Mouse (Mus musculus) kidney, postnatal 0 days (tissue): Measurements from ENCODE around the gene Ndufb5. TPM values are rescaled to one million over a fixed set of nuclear protein-coding genes. Genes with fewer than 3 reads are reported as not detected.

ENCODE experiments used
- ATAC-seq: fragments of 200-750 bp; cut with Nextera tagmentation; replicated peaks from 2 replicates; pipeline ENCODE4 v1.8.0; 2017; ENCODE audit warnings: low read depth, moderate number of reproducible peaks, moderate TSS enrichment, moderate library complexity; ENCODE audit not compliant: low FRiP score
- DNase-seq: peaks from one replicate; pipeline ENCODE4 v3.0.0-alpha.2; 2016; ENCODE audit warnings: low spot score
- H3K27ac ChIP-seq: fragments of 300-500 bp; sonication (generic); 2 replicates; pipeline ENCODE4 v1.5.1; 2014; ENCODE audit warnings: mild to moderate bottlenecking
- H3K27me3 ChIP-seq: fragments of 300-500 bp; sonication (generic); 2 replicates; pipeline ENCODE4 v1.6.1; 2014; ENCODE audit warnings: low read length, mixed read lengths; ENCODE audit not compliant: insufficient read depth
- H3K36me3 ChIP-seq: fragments of 300-500 bp; sonication (generic); 2 replicates; pipeline ENCODE4 v1.6.1; 2014; ENCODE audit warnings: low read length, mixed read lengths; ENCODE audit not compliant: insufficient read depth
- H3K4me1 ChIP-seq: fragments of 300-500 bp; sonication (generic); replicated peaks from 2 replicates; pipeline ENCODE4 v1.6.1; 2014; ENCODE audit warnings: antibody characterized with exemption, low read length, mixed read lengths; ENCODE audit not compliant: insufficient read depth
- H3K4me2 ChIP-seq: fragments of 300-500 bp; sonication (generic); 2 replicates; pipeline ENCODE4 v1.6.1; 2014; ENCODE audit warnings: mild to moderate bottlenecking, low read length, moderate library complexity, mixed read lengths
- H3K4me3 ChIP-seq: fragments of 300-500 bp; sonication (generic); replicated peaks from 2 replicates; pipeline ENCODE4 v1.5.1; 2014; ENCODE audit warnings: low read depth, low read length
- H3K9ac ChIP-seq: fragments of 300-500 bp; sonication (generic); 2 replicates; pipeline ENCODE4 v1.6.1; 2014; ENCODE audit warnings: low read depth, low read length
- H3K9me3 ChIP-seq: fragments of 300-500 bp; sonication (generic); replicated peaks from 2 replicates; pipeline ENCODE4 v1.6.1; 2016; ENCODE audit warnings: low read length, inconsistent platforms, mixed read lengths
- CTCF ChIP-seq: IDR thresholded peaks from 2 replicates; pipeline ENCODE4 v1.5.1; 2016; ENCODE audit warnings: antibody characterized with exemption, low read depth, mild to moderate bottlenecking, moderate library complexity
- WGBS: fragments of 180-500 bp; shearing (Covaris S2); extraction: QIAGEN DNeasy Blood & Tissue Kit; methylation state at CpG from one replicate; pipeline ENCODE4 v1.1.7; 2014; 5-methylcytosine and 5-hydroxymethylcytosine counted together
- polyA plus RNA-seq: library from polyadenylated mRNA; unstranded; fragments of >200 nt; fragmentation: Nextera tagmentation; extraction: Ambion mirVana; gene quantifications from 2 replicates; pipeline ENCODE4 v1.2.1, GENCODE M21; 2015

The Ndufb5 gene
- polyA plus RNA-seq, 1 experiment from 2014 or later: 574 TPM

DNA sequence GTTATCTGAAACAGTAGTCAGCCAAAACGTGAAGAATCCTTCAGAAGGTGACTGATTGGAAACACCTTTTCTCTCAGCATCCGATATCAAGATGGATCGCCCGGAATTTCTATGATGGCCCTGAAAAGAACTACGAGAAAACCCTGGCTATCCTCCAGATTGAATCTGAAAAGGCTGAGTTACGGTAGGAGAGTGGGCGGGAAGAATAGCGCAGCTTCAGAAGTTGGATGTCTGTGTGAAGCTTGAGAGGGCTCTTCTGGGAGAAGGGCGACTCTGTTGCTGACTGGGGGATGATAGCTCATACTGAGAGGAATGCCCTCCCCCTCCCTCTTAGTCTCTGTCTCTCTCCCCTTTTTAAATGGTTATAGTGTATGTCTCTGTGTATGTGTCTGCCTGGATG, 11.6 kb downstream of the Ndufb5 start:
- H3K4me2 ChIP-seq: no peak overlapping the region
- no peaks in the 10 kb centered on the region for H3K27me3 ChIP-seq
- WGBS: 90% methylated on average over 9 of the region's 9 CpGs
- TF ChIP-seq CTCF: no peak
- no peak overlapping the region for H3K9ac ChIP-seq
- no peak for DNase-seq
- ATAC-seq: no peak
- no peaks in the 10 kb centered on the region for H3K9me3 ChIP-seq
- peaks cover 46% of the 10 kb centered on the region for H3K36me3 ChIP-seq
- no peak overlapping the region for H3K4me3 ChIP-seq
- no peak overlapping the region for H3K27ac ChIP-seq
- H3K4me1 ChIP-seq: no peaks in the 10 kb centered on the region

DNA sequence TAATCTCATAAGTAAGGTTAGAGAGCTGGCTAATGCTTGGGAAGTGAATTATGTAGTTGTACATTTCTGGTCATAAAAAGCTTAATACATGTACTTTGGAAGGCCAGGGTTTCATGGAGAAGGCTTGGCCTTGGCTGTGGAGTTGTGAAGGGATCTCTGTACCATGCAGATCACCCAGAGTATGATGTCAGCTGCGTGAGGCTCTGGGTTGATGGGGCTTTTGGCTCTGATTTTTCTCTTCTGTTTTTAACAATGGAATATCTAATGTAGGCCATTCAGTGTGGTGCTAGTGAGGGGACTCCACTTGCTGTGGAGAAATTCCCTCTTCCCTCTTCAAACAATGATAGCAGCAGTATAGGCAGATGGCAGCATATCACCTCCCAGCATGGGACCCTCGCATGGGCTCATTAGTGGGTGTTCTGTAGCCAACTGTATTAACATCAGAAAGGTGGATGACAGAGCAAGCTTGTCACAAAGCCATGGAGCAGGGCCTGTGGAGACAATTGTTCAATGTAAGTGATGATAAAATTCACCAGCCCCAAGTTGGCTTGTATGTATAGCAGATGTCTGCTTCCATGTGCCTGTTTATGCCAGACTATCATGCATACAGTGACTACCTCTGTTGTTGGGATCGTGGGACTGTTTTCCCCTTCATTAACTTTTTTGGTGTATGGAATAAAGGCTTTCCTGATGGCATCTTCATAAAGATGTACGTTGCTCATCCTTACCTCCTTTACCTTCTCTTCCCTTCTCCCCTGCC, 13.2 kb downstream of the Ndufb5 start:
- TF ChIP-seq CTCF: no peak
- H3K9me3 ChIP-seq: no peaks in the 10 kb centered on the region
- DNase-seq (no peak), ATAC-seq (no peak)
- no peaks in the 10 kb centered on the region for H3K27me3 ChIP-seq
- no peaks in the 10 kb centered on the region for H3K4me1 ChIP-seq
- H3K27ac ChIP-seq: no peak overlapping the region
- H3K9ac ChIP-seq: no peak overlapping the region
- WGBS: 91% methylated on average over 4 of the region's 4 CpGs
- H3K4me3 ChIP-seq: no peak overlapping the region
- H3K36me3 ChIP-seq: peaks cover 46% of the 10 kb centered on the region
- no peak overlapping the region for H3K4me2 ChIP-seq

DNA sequence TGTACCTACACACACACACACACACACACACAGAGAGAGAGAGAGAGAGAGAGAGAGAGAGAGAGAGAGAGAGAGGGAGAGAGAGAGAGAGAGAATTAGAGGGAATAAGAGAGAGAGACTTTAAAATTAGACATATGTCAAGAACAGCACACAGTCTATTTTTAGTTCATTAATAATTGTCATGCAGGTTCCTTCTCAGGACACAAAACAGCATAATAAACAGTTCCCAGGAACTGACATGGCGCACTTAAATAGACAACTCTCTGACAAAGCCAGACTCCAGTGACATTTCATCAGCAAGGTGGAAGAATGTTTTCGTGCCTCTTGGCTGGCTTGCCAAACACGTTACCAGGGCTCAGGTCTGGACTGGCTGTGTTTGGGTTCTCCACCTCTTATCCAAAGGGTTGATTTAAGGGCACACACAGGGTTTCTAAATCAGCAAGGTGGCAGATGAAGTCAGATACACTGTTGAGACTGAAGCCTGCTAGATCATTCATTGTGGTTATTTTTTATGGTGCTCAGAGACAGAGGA, 17.7 kb downstream of the Ndufb5 start:
- H3K4me2 ChIP-seq: no peak overlapping the region
- no peaks in the 10 kb centered on the region for H3K9me3 ChIP-seq
- WGBS: 90% methylated on average over 3 of the region's 3 CpGs
- peaks cover 24% of the 10 kb centered on the region for H3K36me3 ChIP-seq
- H3K27me3 ChIP-seq: no peaks in the 10 kb centered on the region
- DNase-seq (no peak), ATAC-seq (no peak)
- H3K4me3 ChIP-seq: no peak overlapping the region
- no peak overlapping the region for H3K9ac ChIP-seq
- TF ChIP-seq CTCF: no peak
- no peak overlapping the region for H3K27ac ChIP-seq
- no peaks in the 10 kb centered on the region for H3K4me1 ChIP-seq

GRCm38 (mm10) chr3:32759212-32759611, 22.4 kb downstream of the Ndufb5 start:
- Histone ChIP-seq H3K4me1 (no peaks in the 10 kb centered on the region), H3K9ac (no peak overlapping the region), H3K27me3 (no peaks in the 10 kb centered on the region), H3K4me3 (no peak overlapping the region), H3K36me3 (no peaks in the 10 kb centered on the region), H3K9me3 (no peaks in the 10 kb centered on the region), H3K27ac (no peak overlapping the region), H3K4me2 (no peak overlapping the region)
- 66% methylated on average over 5 of the region's 5 CpGs for WGBS
- ATAC-seq (no peak), DNase-seq (no peak)
- no peak for TF ChIP-seq CTCF

DNA sequence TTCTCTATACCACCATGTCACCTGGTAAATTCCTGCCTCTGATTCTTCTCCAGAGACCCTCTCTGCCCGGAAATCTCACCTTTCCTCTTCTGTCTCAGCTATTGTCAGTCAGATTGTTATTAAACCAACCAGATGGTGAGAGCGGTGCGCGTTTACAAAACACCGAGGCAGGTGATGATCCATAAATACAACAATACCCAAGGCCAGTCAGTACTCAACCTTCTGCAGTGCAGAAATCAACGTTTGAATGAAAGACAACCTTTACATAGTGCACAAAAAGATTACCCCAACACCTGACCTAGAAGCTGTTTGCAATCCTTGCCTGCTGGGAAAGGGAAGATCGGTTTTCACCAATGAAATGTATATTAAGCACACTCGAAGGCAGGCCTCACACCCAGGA, 26.2 kb downstream of the Ndufb5 start:
- Histone ChIP-seq H3K4me1 (no peaks in the 10 kb centered on the region), H3K36me3 (no peaks in the 10 kb centered on the region), H3K27me3 (no peaks in the 10 kb centered on the region), H3K4me3 (no peak overlapping the region), H3K9ac (no peak overlapping the region), H3K4me2 (no peak overlapping the region), H3K9me3 (no peaks in the 10 kb centered on the region), H3K27ac (no peak overlapping the region)
- DNase-seq: no peak
- ATAC-seq: no peak
- 59% methylated on average over 8 of the region's 8 CpGs for WGBS
- TF ChIP-seq CTCF: no peak

DNA sequence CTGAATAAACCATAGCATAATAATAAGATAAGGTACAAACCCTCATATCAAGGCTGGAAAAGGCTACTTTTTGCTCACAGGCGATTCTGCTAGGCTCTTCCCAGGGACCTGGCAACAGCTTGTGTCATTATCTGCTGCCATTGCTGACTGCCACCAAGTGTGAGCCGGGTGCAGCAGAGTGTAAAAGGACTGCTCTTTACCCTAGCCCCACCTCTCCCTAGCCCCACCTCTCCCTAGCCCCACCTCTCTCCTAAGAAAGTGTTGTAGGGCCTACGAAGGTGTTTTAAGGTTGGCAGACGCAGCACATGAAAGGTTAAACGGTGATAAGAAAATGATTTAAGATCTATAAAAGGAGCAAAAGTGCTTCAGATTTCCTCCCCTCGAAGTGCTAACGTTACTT, 27.1 kb downstream of the Ndufb5 start:
- ATAC-seq: no peak
- 38% methylated on average over 7 of the region's 7 CpGs for WGBS
- no peak overlapping the region for H3K4me2 ChIP-seq
- no peaks in the 10 kb centered on the region for H3K27me3 ChIP-seq
- DNase-seq: no peak
- no peak for TF ChIP-seq CTCF
- H3K9ac ChIP-seq: no peak overlapping the region
- no peaks in the 10 kb centered on the region for H3K36me3 ChIP-seq
- no peak overlapping the region for H3K4me3 ChIP-seq
- no peak overlapping the region for H3K27ac ChIP-seq
- H3K4me1 ChIP-seq: no peaks in the 10 kb centered on the region
- H3K9me3 ChIP-seq: no peaks in the 10 kb centered on the region
